Comparison of ENCODE assay signal across 12 mouse cellular contexts in genomic region chrX:74124975-74125374, GRCm38 (mm10). TPM values are rescaled to one million over a fixed set of nuclear protein-coding genes. Genes with fewer than 3 reads are reported as not detected.
A peak's percentile ranks its signal among the peaks of the same experiment; 100 is the strongest.
DNase-seq lines count a peak whose midpoint lies in the region; TF ChIP-seq lines count a peak whose summit lies in the region.
"Had no signal": no experiment of that assay in that cellular context is flagged by ENCODE, and none has a peak within 500 bp of the region (broad histone marks: within the 10 kb centered on the region; RNA-seq: fewer than 3 reads in every experiment).

No protein-coding gene starts in this region.

- TF ChIP-seq CTCF in left cerebral cortex, adult 2 months (IDR thresholded peaks at IDR 0.05), result peak; percentile 18

- no peak for DNase-seq in left cerebral cortex, adult 2 months (ENCODE audit: extremely low spot score in 1 of 2, low spot score in 2 of 2)
- DNase-seq in left cerebral cortex, postnatal 10 days (ENCODE audit: extremely low spot score in 1 of 2, low spot score in 2 of 2), result no peak
- DNase-seq in MEL-GATA-1-ER (ENCODE audit: extremely low read depth, low read depth), result peak; percentile 25
- DNase-seq in kidney, postnatal 10 days, result peak; percentile 18
- DNase-seq in thymus, adult 18-20 months, result peak; percentile 2 to 9
- DNase-seq in cerebellum, postnatal 4 days (ENCODE audit: low spot score in 2 of 2), result no peak
- DNase-seq in layer of hippocampus, adult 8-10 months (ENCODE audit: low spot score in 2 of 2), result no peak
- DNase-seq in heart, postnatal 14 days, result no peak

- no peak overlapping the region for H3K27ac ChIP-seq in left cerebral cortex, adult 2 months
- H3K27ac ChIP-seq: forebrain, embryonic 10.5 days; neural tube, embryonic 12.5 days; stomach, embryonic 15.5 days had no signal

- intact Hi-C loops in left cerebral cortex, adult 2 months (cut with DNase I), result no loop called here
- intact Hi-C loops in left cerebral cortex, postnatal 10 days (cut with DNase I), result no loop called here
- intact Hi-C loops in heart, postnatal 14 days (cut with DNase I), result no loop called here

- H3K4me3 ChIP-seq in left cerebral cortex, adult 2 months, result no peak overlapping the region
- H3K4me3 ChIP-seq: forebrain, embryonic 10.5 days; neural tube, embryonic 12.5 days; stomach, embryonic 15.5 days had no signal

RNA-seq across cellular contexts. Expression of gene Opn1mw, which starts 2.3 kb away (rescaled TPM):
- total RNA-seq in left cerebral cortex, adult 2 months (2021), result 1 to 10 TPM in 1 of 2 experiments, under 1 TPM in 1; 0.66 to 1.6 TPM
- total RNA-seq in left cerebral cortex, postnatal 10 days (2021), result not detected
- under 1 TPM in 2 of 4 experiments, not detected in 2; 0.45 to 0.83 TPM for total RNA-seq in layer of hippocampus, adult 8-10 months (2022)
- not detected for total RNA-seq in heart, postnatal 14 days (2021)
- total RNA-seq: hematopoietic stem cell, adult 5-6 weeks had no signal

RNA-seq across cellular contexts. Expression of gene Mecp2, which starts 10.2 kb away (rescaled TPM):
- total RNA-seq in left cerebral cortex, adult 2 months (2021), result 10 to 100 TPM; 85.0 to 89.3 TPM
- 10 to 100 TPM; 77.1 to 78.0 TPM for total RNA-seq in left cerebral cortex, postnatal 10 days (2021)
- total RNA-seq in layer of hippocampus, adult 8-10 months (2022), result 10 to 100 TPM; 85.8 to 96.1 (median 91.7) TPM
- 10 to 100 TPM; 28.4 to 34.6 TPM for total RNA-seq in heart, postnatal 14 days (2021)

RNA-seq across cellular contexts. Expression of gene Tex28, which starts 42.7 kb away (rescaled TPM):
- total RNA-seq in left cerebral cortex, adult 2 months (2021), result not detected
- not detected for total RNA-seq in left cerebral cortex, postnatal 10 days (2021)
- total RNA-seq in layer of hippocampus, adult 8-10 months (2022), result not detected
- not detected for total RNA-seq in heart, postnatal 14 days (2021)
- total RNA-seq: hematopoietic stem cell, adult 5-6 weeks had no signal

RNA-seq across cellular contexts. Expression of gene Tktl1, which starts 52.1 kb away (rescaled TPM):
- total RNA-seq in left cerebral cortex, adult 2 months (2021), result not detected
- total RNA-seq in left cerebral cortex, postnatal 10 days (2021), result not detected
- under 1 TPM in 2 of 4 experiments, not detected in 2; 0.20 to 0.24 TPM for total RNA-seq in layer of hippocampus, adult 8-10 months (2022)
- not detected for total RNA-seq in heart, postnatal 14 days (2021)

Comparison
In these comparisons a context has a peak if more than half of its experiments do, and no peak if none do; other contexts are left out.
1. DNase-seq: peak in MEL-GATA-1-ER (single experiment), kidney, postnatal 10 days (single experiment) and thymus, adult 18-20 months (2 of 2); none in left cerebral cortex, adult 2 months (0 of 2), left cerebral cortex, postnatal 10 days (0 of 2), cerebellum, postnatal 4 days (0 of 2), layer of hippocampus, adult 8-10 months (0 of 2) and heart, postnatal 14 days (0 of 2).